Mouse (Mus musculus): ENCODE data around the gene Ncoa1. TPM values are rescaled to one million over a fixed set of nuclear protein-coding genes. Genes with fewer than 3 reads are reported as not detected.
"Not testable (repeated sequence)": the region's sequence is repeated elsewhere in the genome, so short reads cannot be mapped to it uniquely, and the experiment has no call there.

Gene Ncoa1
- polyA plus RNA-seq, 1 experiment from 2014 or later, result 19.4 TPM

GRCm38 (mm10) chr12:4278978-4279755, 197.8 kb downstream of the Ncoa1 start:
- no peak overlapping the region for H3K27ac ChIP-seq
- WGBS, result 90% methylated on average over 3 of the region's 3 CpGs
- H3K4me2 ChIP-seq (replicated peaks), result no peak overlapping the region
- no peak overlapping the region for H3K9ac ChIP-seq
- H3K36me3 ChIP-seq (replicated peaks; ENCODE audit: control insufficient read depth, insufficient read depth), result peaks cover 22% of the 10 kb centered on the region
- H3K27me3 ChIP-seq (ENCODE audit: control insufficient read depth, insufficient read depth, low read length), result no peaks in the 10 kb centered on the region
- no peaks in the 10 kb centered on the region for H3K4me1 ChIP-seq (replicated peaks; ENCODE audit: control insufficient read depth, insufficient read depth, low read length)
- DNase-seq (ENCODE audit: low spot score) (no peak), ATAC-seq (ENCODE audit: low FRiP score) (no peak)
- H3K9me3 ChIP-seq (ENCODE audit: control insufficient read depth, low read length), result no peaks in the 10 kb centered on the region
- no peak overlapping the region for H3K4me3 ChIP-seq (replicated peaks; ENCODE audit: low read length)

GRCm38 (mm10) chr12:4271078-4271477, 205.9 kb downstream of the Ncoa1 start:
- 91% methylated on average over 6 of the region's 6 CpGs for WGBS
- H3K36me3 ChIP-seq (replicated peaks; ENCODE audit: control insufficient read depth, insufficient read depth), result peaks cover 81% of the 10 kb centered on the region
- H3K4me1 ChIP-seq (replicated peaks; ENCODE audit: control insufficient read depth, insufficient read depth, low read length), result no peaks in the 10 kb centered on the region

GRCm38 (mm10) chr12:4267765-4268164, 209.2 kb downstream of the Ncoa1 start:
- ATAC-seq (ENCODE audit: low FRiP score), result no peak
- DNase-seq (ENCODE audit: low spot score), result no peak
- Histone ChIP-seq H3K36me3 (replicated peaks; ENCODE audit: control insufficient read depth, insufficient read depth) (peaks cover 74% of the 10 kb centered on the region), H3K4me2 (replicated peaks) (no peak overlapping the region), H3K4me3 (replicated peaks; ENCODE audit: low read length) (no peak overlapping the region), H3K27ac (no peak overlapping the region), H3K9ac (no peak overlapping the region), H3K9me3 (ENCODE audit: control insufficient read depth, low read length) (peaks cover 7% of the 10 kb centered on the region; the same call in 1 of the 2 replicates), H3K4me1 (replicated peaks; ENCODE audit: control insufficient read depth, insufficient read depth, low read length) (no peaks in the 10 kb centered on the region), H3K27me3 (ENCODE audit: control insufficient read depth, insufficient read depth, low read length) (no peaks in the 10 kb centered on the region)
- WGBS, result 96% methylated on average over 4 of the region's 4 CpGs

More at GRCm38 (mm10) chr12:4271078-4271477, 205.9 kb downstream of the Ncoa1 start:
- Histone ChIP-seq H3K27me3 (ENCODE audit: control insufficient read depth, insufficient read depth, low read length) (no peaks in the 10 kb centered on the region), H3K27ac (no peak overlapping the region), H3K9me3 (ENCODE audit: control insufficient read depth, low read length) (peaks cover 7% of the 10 kb centered on the region; the same call in 1 of the 2 replicates), H3K9ac (no peak overlapping the region), H3K4me3 (replicated peaks; ENCODE audit: low read length) (no peak overlapping the region), H3K4me2 (replicated peaks) (no peak overlapping the region)
- ATAC-seq (ENCODE audit: low FRiP score) (no peak), DNase-seq (ENCODE audit: low spot score) (no peak)

- 86% methylated on average over 16 of the region's 16 CpGs for WGBS
- no peak for DNase-seq (ENCODE audit: low spot score)
- Histone ChIP-seq H3K9ac (no peak overlapping the region), H3K27ac (no peak overlapping the region), H3K4me2 (replicated peaks) (no peak overlapping the region), H3K4me1 (replicated peaks; ENCODE audit: control insufficient read depth, insufficient read depth, low read length) (no peaks in the 10 kb centered on the region), H3K4me3 (replicated peaks; ENCODE audit: low read length) (no peak overlapping the region), H3K36me3 (replicated peaks; ENCODE audit: control insufficient read depth, insufficient read depth) (peaks cover 68% of the 10 kb centered on the region), H3K9me3 (ENCODE audit: control insufficient read depth, low read length) (no peaks in the 10 kb centered on the region), H3K27me3 (ENCODE audit: control insufficient read depth, insufficient read depth, low read length) (no peaks in the 10 kb centered on the region)
- ATAC-seq (ENCODE audit: low FRiP score), result no peak
Measured at GRCm38 (mm10) chr12:4252742-4253655, 224.0 kb downstream of the Ncoa1 start.

- Histone ChIP-seq H3K9ac (no peak overlapping the region), H3K27me3 (ENCODE audit: control insufficient read depth, insufficient read depth, low read length) (no peaks in the 10 kb centered on the region), H3K4me3 (replicated peaks; ENCODE audit: low read length) (no peak overlapping the region), H3K36me3 (replicated peaks; ENCODE audit: control insufficient read depth, insufficient read depth) (peaks cover 54% of the 10 kb centered on the region), H3K4me1 (replicated peaks; ENCODE audit: control insufficient read depth, insufficient read depth, low read length) (no peaks in the 10 kb centered on the region), H3K9me3 (ENCODE audit: control insufficient read depth, low read length) (no peaks in the 10 kb centered on the region), H3K27ac (no peak overlapping the region), H3K4me2 (replicated peaks) (no peak overlapping the region)
- no peak for ATAC-seq (ENCODE audit: low FRiP score)
- WGBS, result 92% methylated on average over 6 of the region's 6 CpGs
- no peak for DNase-seq (ENCODE audit: low spot score)
Measured at GRCm38 (mm10) chr12:4249786-4250185, 227.2 kb downstream of the Ncoa1 start.

- Histone ChIP-seq H3K9ac (no peak overlapping the region), H3K4me1 (replicated peaks; ENCODE audit: control insufficient read depth, insufficient read depth, low read length) (no peaks in the 10 kb centered on the region), H3K27ac (no peak overlapping the region), H3K9me3 (ENCODE audit: control insufficient read depth, low read length) (no peaks in the 10 kb centered on the region), H3K36me3 (replicated peaks; ENCODE audit: control insufficient read depth, insufficient read depth) (peaks cover 31% of the 10 kb centered on the region), H3K4me3 (replicated peaks; ENCODE audit: low read length) (no peak overlapping the region), H3K27me3 (ENCODE audit: control insufficient read depth, insufficient read depth, low read length) (no peaks in the 10 kb centered on the region), H3K4me2 (replicated peaks) (no peak overlapping the region)
- 92% methylated on average over 10 of the region's 10 CpGs for WGBS
- no peak for ATAC-seq (ENCODE audit: low FRiP score)
- DNase-seq (ENCODE audit: low spot score), result no peak
Measured at GRCm38 (mm10) chr12:4245742-4246141, 231.2 kb downstream of the Ncoa1 start.

- ATAC-seq (ENCODE audit: low FRiP score), result no peak
- Histone ChIP-seq H3K27ac (no peak overlapping the region), H3K4me2 (replicated peaks) (no peak overlapping the region), H3K27me3 (ENCODE audit: control insufficient read depth, insufficient read depth, low read length) (no peaks in the 10 kb centered on the region), H3K4me3 (replicated peaks; ENCODE audit: low read length) (no peak overlapping the region), H3K36me3 (replicated peaks; ENCODE audit: control insufficient read depth, insufficient read depth) (peaks cover 14% of the 10 kb centered on the region), H3K9ac (no peak overlapping the region), H3K9me3 (ENCODE audit: control insufficient read depth, low read length) (no peaks in the 10 kb centered on the region), H3K4me1 (replicated peaks; ENCODE audit: control insufficient read depth, insufficient read depth, low read length) (no peaks in the 10 kb centered on the region)
- no peak for DNase-seq (ENCODE audit: low spot score)
- 78% methylated on average over 2 of the region's 2 CpGs for WGBS
Measured at GRCm38 (mm10) chr12:4243805-4244204, 233.2 kb downstream of the Ncoa1 start.

- H3K9ac ChIP-seq; H3K27me3 ChIP-seq (ENCODE audit: control insufficient read depth, insufficient read depth, low read length); DNase-seq (ENCODE audit: low spot score); H3K36me3 ChIP-seq (replicated peaks; ENCODE audit: control insufficient read depth, insufficient read depth); H3K4me1 ChIP-seq (replicated peaks; ENCODE audit: control insufficient read depth, insufficient read depth, low read length); ATAC-seq (ENCODE audit: low FRiP score); H3K4me2 ChIP-seq (replicated peaks); H3K9me3 ChIP-seq (ENCODE audit: control insufficient read depth, low read length); H3K27ac ChIP-seq; H3K4me3 ChIP-seq (replicated peaks; ENCODE audit: low read length): not testable (repeated sequence)
- 71% methylated on average over 8 of the region's 8 CpGs for WGBS
Measured at GRCm38 (mm10) chr12:4240281-4240680, 236.7 kb downstream of the Ncoa1 start.

- no peak for ATAC-seq (ENCODE audit: low FRiP score)
- H3K4me3 ChIP-seq (replicated peaks; ENCODE audit: low read length), result no peak overlapping the region
- 94% methylated on average over 15 of the region's 15 CpGs for WGBS
Measured at GRCm38 (mm10) chr12:4237481-4237880, 239.5 kb downstream of the Ncoa1 start.

More at GRCm38 (mm10) chr12:4237481-4237880, 239.5 kb downstream of the Ncoa1 start:
- H3K9ac ChIP-seq, result no peak overlapping the region
- H3K27ac ChIP-seq, result no peak overlapping the region
- H3K4me2 ChIP-seq (replicated peaks), result no peak overlapping the region
- H3K4me1 ChIP-seq (replicated peaks; ENCODE audit: control insufficient read depth, insufficient read depth, low read length), result peaks cover 14% of the 10 kb centered on the region
- no peaks in the 10 kb centered on the region for H3K27me3 ChIP-seq (ENCODE audit: control insufficient read depth, insufficient read depth, low read length)
- peaks cover 6% of the 10 kb centered on the region; the same call in 1 of the 2 replicates for H3K36me3 ChIP-seq (replicated peaks; ENCODE audit: control insufficient read depth, insufficient read depth)
- DNase-seq (ENCODE audit: low spot score), result no peak
- H3K9me3 ChIP-seq (ENCODE audit: control insufficient read depth, low read length), result no peaks in the 10 kb centered on the region
